In the genomic region with DNA sequence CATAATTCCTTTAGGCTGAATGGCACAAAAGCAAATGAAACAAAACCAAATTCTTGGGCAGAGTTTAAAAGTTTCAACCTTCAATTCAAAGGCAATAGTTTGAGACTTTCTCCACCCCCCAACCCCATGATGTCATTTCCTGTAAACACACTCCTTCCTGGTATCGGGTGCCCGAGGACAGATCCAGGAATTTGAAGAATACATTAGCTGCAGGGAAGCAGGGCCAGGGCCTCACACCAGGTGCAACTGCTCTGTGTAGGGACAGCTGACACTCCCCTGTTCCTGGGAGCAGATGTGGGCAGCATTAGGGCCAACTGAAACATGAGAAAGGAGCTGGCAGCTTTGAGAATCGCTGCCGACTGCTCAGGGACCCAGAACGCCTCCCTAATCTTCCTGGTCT, we compare ENCODE assay signal across 9 mouse cellular contexts.
DNase-seq lines count a peak whose midpoint lies in the region; ATAC-seq and TF ChIP-seq lines count a peak whose summit lies in the region.
"Had no signal": no experiment of that assay in that cellular context is flagged by ENCODE, and none has a peak within 500 bp of the region (broad histone marks: within the 10 kb centered on the region; RNA-seq: fewer than 3 reads in every experiment).

No protein-coding gene starts in this region.

- TF ChIP-seq EP300 in stomach, postnatal 0 days (optimal IDR thresholded peaks at IDR 0.05) = no peak

- peaks cover 47% of the 10 kb centered on the region for H3K36me3 ChIP-seq in forebrain, embryonic 10.5 days (replicated peaks)
- H3K36me3 ChIP-seq in forebrain, embryonic 11.5 days (ENCODE audit: control insufficient read depth, insufficient read depth, low read length) = no peaks in the 10 kb centered on the region
- H3K36me3 ChIP-seq in neural tube, embryonic 13.5 days = peaks cover 11% of the 10 kb centered on the region; the same call in 1 of the 2 replicates
- 0 out of 2 replicates have a peak, but pooled peaks cover 6% of the 10 kb centered on the region for H3K36me3 ChIP-seq in neural tube, embryonic 15.5 days
- no peaks in the 10 kb centered on the region for H3K36me3 ChIP-seq in stomach, postnatal 0 days (ENCODE audit: control insufficient read depth, insufficient read depth, low read length)
- H3K36me3 ChIP-seq: hindbrain, embryonic 15.5 days had no signal

- WGBS in forebrain, embryonic 10.5 days = 54% methylated on average over 5 of the region's 5 CpGs
- 60% methylated on average over 5 of the region's 5 CpGs for WGBS in forebrain, embryonic 11.5 days
- WGBS in neural tube, embryonic 13.5 days = 62% methylated on average over 5 of the region's 5 CpGs
- 53% methylated on average over 5 of the region's 5 CpGs for WGBS in neural tube, embryonic 15.5 days
- 15% methylated on average over 5 of the region's 5 CpGs for WGBS in stomach, postnatal 0 days
- 47% methylated on average over 5 of the region's 5 CpGs for WGBS in cerebellum, adult 2 months

- ATAC-seq in forebrain, embryonic 11.5 days (replicated peaks; ENCODE audit: low FRiP score) = no peak
- ATAC-seq in neural tube, embryonic 13.5 days (ENCODE audit: low read depth) = no peak
- no peak for ATAC-seq in neural tube, embryonic 15.5 days (ENCODE audit: low FRiP score)
- ATAC-seq in stomach, postnatal 0 days (ENCODE audit: low FRiP score, low TSS enrichment) = peak; percentile 72

- H3K27ac ChIP-seq in forebrain, embryonic 10.5 days = peak overlapping the region; percentile 76
- no peak overlapping the region for H3K27ac ChIP-seq in forebrain, embryonic 11.5 days (ENCODE audit: low read depth, low read length)
- no peak overlapping the region for H3K27ac ChIP-seq in neural tube, embryonic 13.5 days (replicated peaks)
- no peak overlapping the region for H3K27ac ChIP-seq in neural tube, embryonic 15.5 days (replicated peaks)
- peak overlapping the region; percentile 78 for H3K27ac ChIP-seq in stomach, postnatal 0 days (replicated peaks)
- H3K27ac ChIP-seq in cerebellum, adult 2 months (ENCODE audit: insufficient read depth, low read length) = no peak overlapping the region
- H3K27ac ChIP-seq: hindbrain, embryonic 15.5 days had no signal

- no peak overlapping the region for H3K9ac ChIP-seq in forebrain, embryonic 11.5 days (ENCODE audit: low read length)
- 0 out of 2 replicates have a peak overlapping the region, but pooled peaks have one; percentile 22 for H3K9ac ChIP-seq in neural tube, embryonic 13.5 days
- H3K9ac ChIP-seq in neural tube, embryonic 15.5 days (replicated peaks) = no peak overlapping the region
- peak overlapping the region; percentile 41; the same call in 1 of the 2 replicates for H3K9ac ChIP-seq in stomach, postnatal 0 days (ENCODE audit: low read length)
- H3K9ac ChIP-seq: hindbrain, embryonic 15.5 days had no signal

- no peak overlapping the region for H3K4me2 ChIP-seq in forebrain, embryonic 11.5 days (ENCODE audit: low read depth, low read length, severe bottlenecking)
- H3K4me2 ChIP-seq in neural tube, embryonic 13.5 days = no peak overlapping the region
- no peak overlapping the region for H3K4me2 ChIP-seq in neural tube, embryonic 15.5 days
- peak overlapping the region; percentile 36; the same call in 1 of the 2 replicates for H3K4me2 ChIP-seq in stomach, postnatal 0 days (replicated peaks; ENCODE audit: low read depth)
- H3K4me2 ChIP-seq: hindbrain, embryonic 15.5 days had no signal

- no peak for TF ChIP-seq POLR2A in cerebellum, adult 2 months (IDR thresholded peaks at IDR 0.05; ENCODE audit: borderline replicate concordance, insufficient read depth, low read length)

- no peaks in the 10 kb centered on the region for H3K27me3 ChIP-seq in forebrain, embryonic 10.5 days (ENCODE audit: poor library complexity, severe bottlenecking)
- H3K27me3 ChIP-seq in forebrain, embryonic 11.5 days (ENCODE audit: control insufficient read depth, insufficient read depth, low read length) = no peaks in the 10 kb centered on the region
- H3K27me3 ChIP-seq in neural tube, embryonic 13.5 days = no peaks in the 10 kb centered on the region
- no peaks in the 10 kb centered on the region for H3K27me3 ChIP-seq in neural tube, embryonic 15.5 days (replicated peaks)
- no peaks in the 10 kb centered on the region for H3K27me3 ChIP-seq in stomach, postnatal 0 days (ENCODE audit: control insufficient read depth, insufficient read depth, low read length)
- no peaks in the 10 kb centered on the region for H3K27me3 ChIP-seq in cerebellum, adult 2 months (ENCODE audit: control insufficient read depth, insufficient read depth, low read length)
- H3K27me3 ChIP-seq: hindbrain, embryonic 15.5 days had no signal

- no peak for TF ChIP-seq CTCF in stomach, postnatal 0 days (IDR thresholded peaks at IDR 0.05; ENCODE audit: low read depth)
- no peak for TF ChIP-seq CTCF in cerebellum, adult 2 months (IDR thresholded peaks at IDR 0.05; ENCODE audit: borderline replicate concordance, insufficient read depth, low read depth, low read length)

- peak; percentile 26 for DNase-seq in forebrain, embryonic 10.5 days (ENCODE audit: extremely low spot score, low spot score)
- no peak for DNase-seq in forebrain, embryonic 11.5 days (ENCODE audit: low spot score)
- DNase-seq in kidney, postnatal 4 days = peak; percentile 39 to 58
- DNase-seq in stomach, postnatal 0 days (ENCODE audit: low spot score) = peak; percentile 46
- no peak for DNase-seq in cerebellum, postnatal 10 days
- DNase-seq in cerebellum, adult 2 months = no peak

- no peak overlapping the region for H3K4me3 ChIP-seq in forebrain, embryonic 10.5 days
- H3K4me3 ChIP-seq in forebrain, embryonic 11.5 days (ENCODE audit: low read depth, low read length) = no peak overlapping the region
- H3K4me3 ChIP-seq in neural tube, embryonic 13.5 days = no peak overlapping the region
- H3K4me3 ChIP-seq in neural tube, embryonic 15.5 days (replicated peaks) = no peak overlapping the region
- H3K4me3 ChIP-seq in stomach, postnatal 0 days (ENCODE audit: low read depth, low read length) = no peak overlapping the region
- no peak overlapping the region for H3K4me3 ChIP-seq in cerebellum, adult 2 months (replicated peaks; ENCODE audit: insufficient read depth, low read depth, low read length)
- H3K4me3 ChIP-seq: hindbrain, embryonic 15.5 days had no signal

- H3K9me3 ChIP-seq in forebrain, embryonic 10.5 days = no peaks in the 10 kb centered on the region
- H3K9me3 ChIP-seq in forebrain, embryonic 11.5 days (ENCODE audit: control insufficient read depth, low read length) = no peaks in the 10 kb centered on the region
- no peaks in the 10 kb centered on the region for H3K9me3 ChIP-seq in neural tube, embryonic 13.5 days
- no peaks in the 10 kb centered on the region for H3K9me3 ChIP-seq in neural tube, embryonic 15.5 days (replicated peaks)
- no peaks in the 10 kb centered on the region for H3K9me3 ChIP-seq in stomach, postnatal 0 days (ENCODE audit: control insufficient read depth, low read length)
- H3K9me3 ChIP-seq: hindbrain, embryonic 15.5 days had no signal

- peaks cover 24% of the 10 kb centered on the region for H3K4me1 ChIP-seq in forebrain, embryonic 10.5 days
- H3K4me1 ChIP-seq in forebrain, embryonic 11.5 days (replicated peaks; ENCODE audit: control insufficient read depth, insufficient read depth, low read length) = no peaks in the 10 kb centered on the region
- peaks cover 14% of the 10 kb centered on the region; the same call in 1 of the 2 replicates for H3K4me1 ChIP-seq in neural tube, embryonic 13.5 days (replicated peaks)
- peaks cover 4% of the 10 kb centered on the region; the same call in 1 of the 2 replicates for H3K4me1 ChIP-seq in neural tube, embryonic 15.5 days
- peaks cover 3% of the 10 kb centered on the region; the same call in 1 of the 2 replicates for H3K4me1 ChIP-seq in stomach, postnatal 0 days (replicated peaks; ENCODE audit: control insufficient read depth, insufficient read depth)
- H3K4me1 ChIP-seq in cerebellum, adult 2 months (ENCODE audit: control insufficient read depth, insufficient read depth, low read length) = no peaks in the 10 kb centered on the region

Comparison
In these comparisons a context has a peak if more than half of its experiments do, and no peak if none do; other contexts are left out.
1. DNase-seq: peak in forebrain, embryonic 10.5 days (single experiment), kidney, postnatal 4 days (2 of 2) and stomach, postnatal 0 days (single experiment); none in forebrain, embryonic 11.5 days (single experiment), cerebellum, postnatal 10 days (0 of 2) and cerebellum, adult 2 months (0 of 2).
2. H3K27ac ChIP-seq: peak in forebrain, embryonic 10.5 days (single experiment) and stomach, postnatal 0 days (single experiment); none in forebrain, embryonic 11.5 days (single experiment), neural tube, embryonic 13.5 days (single experiment), neural tube, embryonic 15.5 days (single experiment) and cerebellum, adult 2 months (single experiment).
3. H3K9ac ChIP-seq: peak in neural tube, embryonic 13.5 days (single experiment) and stomach, postnatal 0 days (single experiment); none in forebrain, embryonic 11.5 days (single experiment) and neural tube, embryonic 15.5 days (single experiment).